Mouse (Mus musculus) lung, embryonic 16.5 days (tissue): ENCODE measurements around the gene Pmp22. TPM values are rescaled to one million over a fixed set of nuclear protein-coding genes. Genes with fewer than 3 reads are reported as not detected.
A peak's percentile ranks its signal among the peaks of the same experiment; 100 is the strongest.

Source experiments
- ATAC-seq: fragments of 200-750 bp; cut with Nextera tagmentation; 2 replicates; pipeline ENCODE4 v1.8.0; 2017; ENCODE audit warnings: low read depth, mild to moderate bottlenecking, moderate library complexity
- H3K27ac ChIP-seq: fragments of 300-500 bp; sonication (generic); 2 replicates; pipeline ENCODE4 v1.5.1; 2014; ENCODE audit warnings: mild to moderate bottlenecking, control low read depth, low read length
- H3K27me3 ChIP-seq: fragments of 300-500 bp; sonication (generic); 2 replicates; pipeline ENCODE4 v1.6.1; 2014; ENCODE audit warnings: low read depth, low read length, mixed read lengths; ENCODE audit not compliant: control insufficient read depth, insufficient read depth
- H3K36me3 ChIP-seq: fragments of 300-500 bp; sonication (generic); 2 replicates; pipeline ENCODE4 v1.6.1; 2014; ENCODE audit warnings: low read length; ENCODE audit not compliant: control insufficient read depth, insufficient read depth
- H3K4me1 ChIP-seq: fragments of 300-500 bp; sonication (generic); replicated peaks from 2 replicates; pipeline ENCODE4 v1.6.1; 2014; ENCODE audit warnings: low read length, mixed read lengths; ENCODE audit not compliant: control insufficient read depth, insufficient read depth
- H3K4me2 ChIP-seq: fragments of 300-500 bp; sonication (generic); 2 replicates; pipeline ENCODE4 v1.6.1; 2014; ENCODE audit warnings: low read depth, low read length, control low read depth
- H3K4me3 ChIP-seq: fragments of 300-500 bp; sonication (generic); 2 replicates; pipeline ENCODE4 v1.5.1; 2014; ENCODE audit warnings: mild to moderate bottlenecking, low read length, control low read depth
- H3K9ac ChIP-seq: fragments of 300-500 bp; sonication (generic); 2 replicates; pipeline ENCODE4 v1.6.1; 2014; ENCODE audit warnings: low read length, control low read depth
- H3K9me3 ChIP-seq: fragments of 300-500 bp; sonication (generic); 2 replicates; pipeline ENCODE4 v1.6.1; 2016; ENCODE audit warnings: low read length; ENCODE audit not compliant: control insufficient read depth
- WGBS: fragments of 180-500 bp; shearing (Covaris S2); extraction: QIAGEN DNeasy Blood & Tissue Kit; methylation state at CpG from one replicate; pipeline ENCODE4 v1.1.7; 2014; 5-methylcytosine and 5-hydroxymethylcytosine counted together
- polyA plus RNA-seq: library from polyadenylated mRNA; unstranded; fragments of >200 nt; fragmentation: Nextera tagmentation; extraction: Ambion mirVana; gene quantifications from 2 replicates; pipeline ENCODE4 v1.2.1, GENCODE M21; 2015

The Pmp22 gene
- polyA plus RNA-seq, 1 experiment from 2014 or later: 298 TPM

GRCm38 (mm10) chr11:63131693-63132040 is 2.9 kb downstream of the Pmp22 start:
- H3K4me2 ChIP-seq: peak overlapping the region; percentile 67
- H3K36me3 ChIP-seq: peaks cover 2% of the 10 kb centered on the region; the same call in 1 of the 2 replicates
- no peaks in the 10 kb centered on the region for H3K9me3 ChIP-seq
- H3K9ac ChIP-seq: peak overlapping the region; percentile 88
- 5% methylated on average over 11 of the region's 11 CpGs for WGBS
- H3K27ac ChIP-seq: peak overlapping the region; percentile 96
- peak overlapping the region; percentile 66 for H3K4me3 ChIP-seq
- no peak for ATAC-seq
- peaks cover 2% of the 10 kb centered on the region; the same call in 1 of the 2 replicates for H3K27me3 ChIP-seq
- H3K4me1 ChIP-seq: peaks cover 49% of the 10 kb centered on the region

- Histone ChIP-seq H3K36me3 (peaks cover 3% of the 10 kb centered on the region; the same call in 1 of the 2 replicates), H3K9me3 (no peaks in the 10 kb centered on the region), H3K27me3 (peaks cover 2% of the 10 kb centered on the region; the same call in 1 of the 2 replicates), H3K4me2 (peak overlapping the region; percentile 67), H3K27ac (peak overlapping the region; percentile 96), H3K4me3 (peak overlapping the region; percentile 66), H3K9ac (peak overlapping the region; percentile 88), H3K4me1 (peaks cover 54% of the 10 kb centered on the region)
- 2% methylated on average over 11 of the region's 11 CpGs for WGBS
- ATAC-seq: no peak
Observed at GRCm38 (mm10) chr11:63132151-63132500, 3.3 kb downstream of the Pmp22 start.

GRCm38 (mm10) chr11:63132501-63133435 is 4.0 kb downstream of the Pmp22 start:
- H3K9ac ChIP-seq: peak overlapping the region; percentile 88
- peaks cover 3% of the 10 kb centered on the region; the same call in 1 of the 2 replicates for H3K36me3 ChIP-seq
- no peaks in the 10 kb centered on the region for H3K9me3 ChIP-seq
- H3K27ac ChIP-seq: peak overlapping the region; percentile 96
- peaks cover 56% of the 10 kb centered on the region for H3K4me1 ChIP-seq
- peak; percentile 75 for ATAC-seq
- peak overlapping the region; percentile 67 for H3K4me2 ChIP-seq
- peaks cover 2% of the 10 kb centered on the region; the same call in 1 of the 2 replicates for H3K27me3 ChIP-seq
- under 1% methylated on average over 49 of the region's 66 CpGs for WGBS
- H3K4me3 ChIP-seq: peak overlapping the region; percentile 66

DNA sequence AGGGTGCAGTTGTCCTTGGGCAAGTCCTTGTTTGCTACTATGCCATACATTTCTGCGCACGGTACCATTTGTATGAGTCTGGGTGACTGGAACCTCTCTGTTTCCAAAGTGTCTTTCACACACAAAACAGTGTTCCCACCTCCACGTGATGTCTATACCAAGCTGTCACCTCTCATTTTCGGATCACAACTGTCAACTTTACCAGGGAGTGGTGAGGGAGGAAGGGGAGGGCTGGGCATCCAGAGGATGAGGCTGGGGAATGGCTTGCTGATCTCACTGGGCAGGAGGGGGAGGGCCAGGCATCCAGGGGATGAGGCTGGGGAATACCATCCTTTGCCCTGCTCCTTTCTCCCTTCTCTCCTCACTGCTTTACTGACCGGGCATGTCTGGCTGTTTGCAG is 5.2 kb downstream of the Pmp22 start:
- WGBS: 75% methylated on average over 5 of the region's 5 CpGs
- ATAC-seq: no peak
- H3K9me3 ChIP-seq: no peaks in the 10 kb centered on the region
- peaks cover 3% of the 10 kb centered on the region; the same call in 1 of the 2 replicates for H3K36me3 ChIP-seq
- peak overlapping the region; percentile 66 for H3K4me3 ChIP-seq
- peak overlapping the region; percentile 96 for H3K27ac ChIP-seq
- H3K27me3 ChIP-seq: peaks cover 2% of the 10 kb centered on the region; the same call in 1 of the 2 replicates
- peaks cover 53% of the 10 kb centered on the region for H3K4me1 ChIP-seq
- H3K9ac ChIP-seq: peak overlapping the region; percentile 45
- H3K4me2 ChIP-seq: peak overlapping the region; percentile 67

GRCm38 (mm10) chr11:63134742-63135482 is 6.1 kb downstream of the Pmp22 start:
- H3K4me1 ChIP-seq: peaks cover 44% of the 10 kb centered on the region
- WGBS: 56% methylated on average over 15 of the region's 15 CpGs
- no peak for ATAC-seq
- H3K27me3 ChIP-seq: peaks cover 2% of the 10 kb centered on the region; the same call in 1 of the 2 replicates
- H3K9me3 ChIP-seq: no peaks in the 10 kb centered on the region
- H3K4me3 ChIP-seq: no peak overlapping the region
- H3K9ac ChIP-seq: no peak overlapping the region
- H3K27ac ChIP-seq: peak overlapping the region; percentile 67
- peak overlapping the region; percentile 67 for H3K4me2 ChIP-seq
- peaks cover 7% of the 10 kb centered on the region; the same call in 1 of the 2 replicates for H3K36me3 ChIP-seq

DNA sequence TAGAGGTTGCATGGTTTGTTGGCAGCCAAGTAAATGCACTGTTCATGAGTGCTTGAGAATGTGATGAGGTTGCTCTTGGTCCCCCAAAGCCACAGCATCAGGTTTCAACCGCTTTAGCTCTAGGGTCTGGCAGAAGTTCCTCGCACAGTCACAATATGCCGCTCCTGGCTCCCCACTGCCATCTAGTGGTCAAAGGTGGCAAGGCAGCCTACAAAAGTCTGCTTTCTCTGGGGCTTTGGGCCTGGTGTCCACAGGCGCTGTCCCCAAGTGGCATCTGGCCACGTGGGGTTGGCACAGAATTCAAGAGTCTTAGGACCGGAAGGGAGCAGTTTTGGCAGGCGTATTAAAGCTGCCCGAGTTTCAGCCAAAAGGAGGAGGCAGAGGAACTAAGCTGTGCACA is 6.8 kb downstream of the Pmp22 start:
- peaks cover 14% of the 10 kb centered on the region; the same call in 1 of the 2 replicates for H3K36me3 ChIP-seq
- no peak overlapping the region for H3K4me3 ChIP-seq
- H3K9ac ChIP-seq: peak overlapping the region; percentile 21; the same call in 1 of the 2 replicates
- peaks cover 2% of the 10 kb centered on the region; the same call in 1 of the 2 replicates for H3K27me3 ChIP-seq
- peak overlapping the region; percentile 76 for H3K27ac ChIP-seq
- WGBS: 0% methylated on average over 8 of the region's 8 CpGs
- peak overlapping the region; percentile 17; the same call in 1 of the 2 replicates for H3K4me2 ChIP-seq
- ATAC-seq: peak; percentile 53
- H3K9me3 ChIP-seq: no peaks in the 10 kb centered on the region
- H3K4me1 ChIP-seq: peaks cover 39% of the 10 kb centered on the region

GRCm38 (mm10) chr11:63136205-63136604 is 7.4 kb downstream of the Pmp22 start:
- WGBS: 54% methylated on average over 6 of the region's 6 CpGs
- H3K27ac ChIP-seq: peak overlapping the region; percentile 76
- peaks cover 2% of the 10 kb centered on the region; the same call in 1 of the 2 replicates for H3K27me3 ChIP-seq
- ATAC-seq: no peak
- H3K4me2 ChIP-seq: peak overlapping the region; percentile 17; the same call in 1 of the 2 replicates
- H3K4me3 ChIP-seq: no peak overlapping the region
- peaks cover 35% of the 10 kb centered on the region for H3K4me1 ChIP-seq
- H3K36me3 ChIP-seq: peaks cover 16% of the 10 kb centered on the region; the same call in 1 of the 2 replicates
- no peaks in the 10 kb centered on the region for H3K9me3 ChIP-seq
- peak overlapping the region; percentile 21; the same call in 1 of the 2 replicates for H3K9ac ChIP-seq

GRCm38 (mm10) chr11:63136836-63137416 is 8.1 kb downstream of the Pmp22 start:
- no peaks in the 10 kb centered on the region for H3K9me3 ChIP-seq
- 67% methylated on average over 4 of the region's 4 CpGs for WGBS
- no peak overlapping the region for H3K9ac ChIP-seq
- no peak overlapping the region for H3K27ac ChIP-seq
- H3K27me3 ChIP-seq: peaks cover 2% of the 10 kb centered on the region; the same call in 1 of the 2 replicates
- no peak for ATAC-seq
- peaks cover 20% of the 10 kb centered on the region for H3K36me3 ChIP-seq
- H3K4me1 ChIP-seq: peaks cover 35% of the 10 kb centered on the region
- no peak overlapping the region for H3K4me2 ChIP-seq
- H3K4me3 ChIP-seq: no peak overlapping the region
